Mouse (Mus musculus): Measurements from ENCODE around the gene Smc3. TPM values are rescaled to one million over a fixed set of nuclear protein-coding genes. Genes with fewer than 3 reads are reported as not detected.

Smc3 gene
- polyA plus RNA-seq, 1 experiment from 2014 or later = 38.5 TPM

GRCm38 (mm10) chr19:53601363-53601655 is 1.1 kb downstream of the Smc3 start:
- Histone ChIP-seq H3K4me2 (ENCODE audit: low read length) (peak overlapping the region; percentile 85), H3K27ac (replicated peaks in 1 of 2; ENCODE audit: control insufficient read depth in 1 of 2, insufficient read depth in 1 of 2, low read depth in 2 of 2, low read length in 2 of 2) (0 out of 4 replicates have a peak overlapping the region, but pooled peaks of 1 of the 2 experiments have one; percentile 92), H3K4me1 (ENCODE audit: control insufficient read depth in 2 of 2, insufficient read depth in 2 of 2, low read length in 2 of 2) (peaks cover 4 to 15% of the 10 kb centered on the region in 2 experiments), H3K4me3 (ENCODE audit: control insufficient read depth in 1 of 2, insufficient read depth in 1 of 2, low read depth in 1 of 2, low read length in 2 of 2) (peak overlapping the region; percentile 84 to 100), H3K9me3 (ENCODE audit: control insufficient read depth, low read length) (no peaks in the 10 kb centered on the region), H3K36me3 (ENCODE audit: control insufficient read depth, insufficient read depth, low read length) (peaks cover 20% of the 10 kb centered on the region), H3K27me3 (ENCODE audit: control insufficient read depth, insufficient read depth, low read length) (no peaks in the 10 kb centered on the region), H3K9ac (ENCODE audit: low read length) (peak overlapping the region; percentile 97)
- no peak for ATAC-seq (ENCODE audit: insufficient number of reproducible peaks, insufficient read depth, low FRiP score, low read depth)
- 10% methylated on average over 11 of the region's 11 CpGs for WGBS

GRCm38 (mm10) chr19:53608921-53609320 is 8.7 kb downstream of the Smc3 start:
- H3K9ac ChIP-seq (ENCODE audit: low read length) = no peak overlapping the region

DNA sequence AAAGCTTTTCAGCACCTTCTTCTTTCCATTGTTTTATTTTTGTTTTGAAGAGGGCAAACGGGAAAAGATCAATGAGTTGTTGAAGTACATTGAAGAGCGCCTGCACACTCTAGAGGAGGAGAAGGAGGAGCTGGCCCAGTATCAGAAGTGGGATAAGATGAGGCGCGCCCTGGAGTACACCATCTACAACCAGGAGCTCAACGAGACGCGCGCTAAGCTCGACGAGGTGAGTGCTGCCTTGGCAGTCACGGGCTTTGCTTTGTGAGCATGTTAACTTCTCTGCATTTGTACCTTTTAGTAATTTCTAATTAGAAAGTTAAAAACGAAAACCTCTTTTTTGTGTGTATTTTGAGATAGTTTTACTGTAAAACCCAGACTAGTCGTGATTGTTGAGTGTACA is 21.5 kb downstream of the Smc3 start:
- peaks cover 94% of the 10 kb centered on the region for H3K36me3 ChIP-seq (ENCODE audit: control insufficient read depth, insufficient read depth, low read length)
- ATAC-seq (ENCODE audit: insufficient number of reproducible peaks, insufficient read depth, low FRiP score, low read depth) = no peak

More at GRCm38 (mm10) chr19:53608921-53609320, 8.7 kb downstream of the Smc3 start:
- peaks cover 37% of the 10 kb centered on the region for H3K36me3 ChIP-seq (ENCODE audit: control insufficient read depth, insufficient read depth, low read length)
- no peak overlapping the region for H3K27ac ChIP-seq (replicated peaks in 1 of 2; ENCODE audit: control insufficient read depth in 1 of 2, insufficient read depth in 1 of 2, low read depth in 2 of 2, low read length in 2 of 2)
- no peaks in the 10 kb centered on the region for H3K27me3 ChIP-seq (ENCODE audit: control insufficient read depth, insufficient read depth, low read length)
- H3K4me3 ChIP-seq (ENCODE audit: control insufficient read depth in 1 of 2, insufficient read depth in 1 of 2, low read depth in 1 of 2, low read length in 2 of 2) = no peak overlapping the region
- ATAC-seq (ENCODE audit: insufficient number of reproducible peaks, insufficient read depth, low FRiP score, low read depth) = no peak
- no peak overlapping the region for H3K4me2 ChIP-seq (ENCODE audit: low read length)
- H3K4me1 ChIP-seq (ENCODE audit: control insufficient read depth in 2 of 2, insufficient read depth in 2 of 2, low read length in 2 of 2) = peaks cover 2 to 10% of the 10 kb centered on the region in 2 experiments; a peak in 3 of 4 replicates
- no peaks in the 10 kb centered on the region for H3K9me3 ChIP-seq (ENCODE audit: control insufficient read depth, low read length)
- WGBS = 46% methylated on average over 6 of the region's 6 CpGs

DNA sequence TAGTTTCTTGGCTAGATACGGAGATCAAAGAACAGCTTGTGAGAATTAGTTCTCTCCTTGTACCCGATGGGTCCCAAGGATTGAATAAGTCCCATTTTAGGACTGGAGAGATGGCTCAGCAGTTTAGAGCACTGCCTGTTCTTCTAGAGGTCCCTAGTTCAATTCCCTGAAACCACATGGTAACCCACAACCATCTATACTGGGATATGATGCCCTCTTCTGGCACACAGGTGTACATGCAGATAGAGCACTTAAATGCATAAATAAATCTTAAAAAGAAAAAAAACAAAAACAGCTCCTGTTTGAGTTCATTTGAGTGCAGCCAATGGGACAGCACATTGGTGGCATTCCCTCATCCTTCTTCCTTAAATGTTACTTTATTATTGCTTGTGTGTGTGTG is 37.8 kb downstream of the Smc3 start:
- Histone ChIP-seq H3K36me3 (ENCODE audit: control insufficient read depth, insufficient read depth, low read length) (peaks cover 94% of the 10 kb centered on the region), H3K9me3 (ENCODE audit: control insufficient read depth, low read length) (no peaks in the 10 kb centered on the region), H3K9ac (ENCODE audit: low read length) (no peak overlapping the region), H3K27ac (replicated peaks in 1 of 2; ENCODE audit: control insufficient read depth in 1 of 2, insufficient read depth in 1 of 2, low read depth in 2 of 2, low read length in 2 of 2) (no peak overlapping the region), H3K4me2 (ENCODE audit: low read length) (no peak overlapping the region), H3K4me3 (ENCODE audit: control insufficient read depth in 1 of 2, insufficient read depth in 1 of 2, low read depth in 1 of 2, low read length in 2 of 2) (no peak overlapping the region), H3K27me3 (ENCODE audit: control insufficient read depth, insufficient read depth, low read length) (no peaks in the 10 kb centered on the region), H3K4me1 (ENCODE audit: control insufficient read depth in 2 of 2, insufficient read depth in 2 of 2, low read length in 2 of 2) (no peaks in the 10 kb centered on the region)
- WGBS = 91% methylated on average over 2 of the region's 2 CpGs
- no peak for ATAC-seq (ENCODE audit: insufficient number of reproducible peaks, insufficient read depth, low FRiP score, low read depth)

More for the DNA sequence above, 21.5 kb downstream of the Smc3 start:
- H3K4me1 ChIP-seq (ENCODE audit: control insufficient read depth in 2 of 2, insufficient read depth in 2 of 2, low read length in 2 of 2) = no peaks in the 10 kb centered on the region
- H3K9ac ChIP-seq (ENCODE audit: low read length) = no peak overlapping the region
- no peak overlapping the region for H3K27ac ChIP-seq (replicated peaks in 1 of 2; ENCODE audit: control insufficient read depth in 1 of 2, insufficient read depth in 1 of 2, low read depth in 2 of 2, low read length in 2 of 2)
- H3K4me2 ChIP-seq (ENCODE audit: low read length) = no peak overlapping the region
- 79% methylated on average over 13 of the region's 13 CpGs for WGBS
- H3K27me3 ChIP-seq (ENCODE audit: control insufficient read depth, insufficient read depth, low read length) = no peaks in the 10 kb centered on the region
- H3K4me3 ChIP-seq (ENCODE audit: control insufficient read depth in 1 of 2, insufficient read depth in 1 of 2, low read depth in 1 of 2, low read length in 2 of 2) = no peak overlapping the region
- H3K9me3 ChIP-seq (ENCODE audit: control insufficient read depth, low read length) = no peaks in the 10 kb centered on the region

DNA sequence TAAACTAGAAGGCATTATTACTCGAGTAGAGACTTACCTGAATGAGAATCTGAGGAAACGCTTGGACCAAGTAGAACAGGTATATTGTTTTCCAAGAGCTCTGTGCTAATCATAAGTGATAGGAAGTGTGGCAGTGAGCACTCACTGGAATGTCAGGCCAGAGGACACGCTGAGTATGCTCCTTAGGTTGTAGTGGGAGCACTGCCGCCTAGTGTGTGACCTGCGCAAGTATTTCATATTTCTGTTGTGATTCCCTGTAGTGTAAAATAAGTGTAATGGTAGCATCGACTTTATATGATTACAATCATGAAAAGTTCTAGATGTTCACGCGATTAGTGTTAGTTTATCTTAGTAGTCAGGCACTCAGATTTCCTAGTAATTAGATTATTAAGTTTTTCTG is 38.5 kb downstream of the Smc3 start:
- no peak overlapping the region for H3K27ac ChIP-seq (replicated peaks in 1 of 2; ENCODE audit: control insufficient read depth in 1 of 2, insufficient read depth in 1 of 2, low read depth in 2 of 2, low read length in 2 of 2)
- H3K9ac ChIP-seq (ENCODE audit: low read length) = no peak overlapping the region
- no peak for ATAC-seq (ENCODE audit: insufficient number of reproducible peaks, insufficient read depth, low FRiP score, low read depth)
- H3K4me3 ChIP-seq (ENCODE audit: control insufficient read depth in 1 of 2, insufficient read depth in 1 of 2, low read depth in 1 of 2, low read length in 2 of 2) = no peak overlapping the region
- 84% methylated on average over 8 of the region's 8 CpGs for WGBS
- H3K4me2 ChIP-seq (ENCODE audit: low read length) = no peak overlapping the region
- H3K27me3 ChIP-seq (ENCODE audit: control insufficient read depth, insufficient read depth, low read length) = no peaks in the 10 kb centered on the region
- H3K9me3 ChIP-seq (ENCODE audit: control insufficient read depth, low read length) = no peaks in the 10 kb centered on the region
- peaks cover 94% of the 10 kb centered on the region for H3K36me3 ChIP-seq (ENCODE audit: control insufficient read depth, insufficient read depth, low read length)
- H3K4me1 ChIP-seq (ENCODE audit: control insufficient read depth in 2 of 2, insufficient read depth in 2 of 2, low read length in 2 of 2) = no peaks in the 10 kb centered on the region

GRCm38 (mm10) chr19:53644020-53644595 is 43.9 kb downstream of the Smc3 start:
- Histone ChIP-seq H3K4me3 (ENCODE audit: control insufficient read depth in 1 of 2, insufficient read depth in 1 of 2, low read depth in 1 of 2, low read length in 2 of 2) (no peak overlapping the region), H3K9ac (ENCODE audit: low read length) (no peak overlapping the region), H3K4me1 (ENCODE audit: control insufficient read depth in 2 of 2, insufficient read depth in 2 of 2, low read length in 2 of 2) (peaks cover 3% of the 10 kb centered on the region in 2 experiments; a peak in 3 of 4 replicates), H3K9me3 (ENCODE audit: control insufficient read depth, low read length) (no peaks in the 10 kb centered on the region), H3K27ac (replicated peaks in 1 of 2; ENCODE audit: control insufficient read depth in 1 of 2, insufficient read depth in 1 of 2, low read depth in 2 of 2, low read length in 2 of 2) (no peak overlapping the region), H3K36me3 (ENCODE audit: control insufficient read depth, insufficient read depth, low read length) (peaks cover 77% of the 10 kb centered on the region), H3K27me3 (ENCODE audit: control insufficient read depth, insufficient read depth, low read length) (no peaks in the 10 kb centered on the region), H3K4me2 (ENCODE audit: low read length) (no peak overlapping the region)
- ATAC-seq (ENCODE audit: insufficient number of reproducible peaks, insufficient read depth, low FRiP score, low read depth) = no peak
- 80% methylated on average over 9 of the region's 9 CpGs for WGBS

DNA sequence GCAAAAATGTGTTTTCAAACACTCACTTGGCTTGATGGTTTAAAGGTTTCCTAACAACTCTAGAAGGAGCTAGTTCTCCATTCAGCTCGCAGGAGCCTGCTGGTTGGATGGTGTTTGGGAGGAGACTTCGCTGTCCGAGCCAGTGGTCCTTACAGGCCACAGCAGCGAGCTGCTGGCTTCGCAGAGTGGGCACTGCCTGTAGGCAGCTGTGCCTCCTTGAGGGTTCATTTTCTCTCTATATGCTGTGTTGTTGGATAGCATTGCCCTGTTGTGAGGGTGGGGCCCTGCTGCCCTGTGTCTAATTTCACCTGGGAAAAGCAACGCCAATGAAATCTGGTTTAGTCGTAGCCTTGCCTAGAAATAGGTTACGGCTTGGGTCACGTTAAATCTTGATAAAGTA is 47.1 kb downstream of the Smc3 start:
- WGBS = 76% methylated on average over 9 of the region's 9 CpGs
- H3K9me3 ChIP-seq (ENCODE audit: control insufficient read depth, low read length) = no peaks in the 10 kb centered on the region
- H3K27me3 ChIP-seq (ENCODE audit: control insufficient read depth, insufficient read depth, low read length) = no peaks in the 10 kb centered on the region
- H3K4me2 ChIP-seq (ENCODE audit: low read length) = no peak overlapping the region
- no peak overlapping the region for H3K9ac ChIP-seq (ENCODE audit: low read length)
- ATAC-seq (ENCODE audit: insufficient number of reproducible peaks, insufficient read depth, low FRiP score, low read depth) = no peak
- no peak overlapping the region for H3K27ac ChIP-seq (replicated peaks in 1 of 2; ENCODE audit: control insufficient read depth in 1 of 2, insufficient read depth in 1 of 2, low read depth in 2 of 2, low read length in 2 of 2)
- H3K4me3 ChIP-seq (ENCODE audit: control insufficient read depth in 1 of 2, insufficient read depth in 1 of 2, low read depth in 1 of 2, low read length in 2 of 2) = no peak overlapping the region
- H3K36me3 ChIP-seq (ENCODE audit: control insufficient read depth, insufficient read depth, low read length) = peaks cover 45% of the 10 kb centered on the region
- peaks cover 9 to 16% of the 10 kb centered on the region in 2 experiments for H3K4me1 ChIP-seq (ENCODE audit: control insufficient read depth in 2 of 2, insufficient read depth in 2 of 2, low read length in 2 of 2)

DNA sequence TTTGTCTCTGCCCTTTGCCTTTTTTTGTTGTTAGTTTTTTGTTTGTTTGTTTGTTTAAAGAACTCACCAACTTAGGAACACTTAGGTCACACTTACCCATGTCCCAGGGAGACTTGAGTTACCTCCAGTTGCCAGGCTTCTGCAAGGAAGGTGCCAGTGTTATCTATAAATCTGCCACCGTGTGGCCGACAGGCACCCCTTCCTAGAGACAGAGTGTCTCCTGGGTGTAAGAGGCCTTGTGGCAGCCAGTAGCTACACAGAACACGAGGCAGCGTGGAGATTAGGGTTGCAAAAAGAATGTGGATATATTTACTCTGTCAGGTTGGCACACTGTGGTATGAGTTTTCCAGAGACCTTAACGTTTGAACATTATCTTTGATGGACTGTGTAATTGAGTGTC is 47.9 kb downstream of the Smc3 start:
- Histone ChIP-seq H3K4me3 (ENCODE audit: control insufficient read depth in 1 of 2, insufficient read depth in 1 of 2, low read depth in 1 of 2, low read length in 2 of 2) (no peak overlapping the region), H3K27ac (replicated peaks in 1 of 2; ENCODE audit: control insufficient read depth in 1 of 2, insufficient read depth in 1 of 2, low read depth in 2 of 2, low read length in 2 of 2) (peak overlapping the region; percentile 11 to 27; a peak in 2 of 4 replicates), H3K27me3 (ENCODE audit: control insufficient read depth, insufficient read depth, low read length) (no peaks in the 10 kb centered on the region), H3K36me3 (ENCODE audit: control insufficient read depth, insufficient read depth, low read length) (peaks cover 41% of the 10 kb centered on the region), H3K4me1 (ENCODE audit: control insufficient read depth in 2 of 2, insufficient read depth in 2 of 2, low read length in 2 of 2) (peaks cover 17 to 23% of the 10 kb centered on the region in 2 experiments), H3K4me2 (ENCODE audit: low read length) (no peak overlapping the region), H3K9me3 (ENCODE audit: control insufficient read depth, low read length) (no peaks in the 10 kb centered on the region), H3K9ac (ENCODE audit: low read length) (no peak overlapping the region)
- 23% methylated on average over 5 of the region's 5 CpGs for WGBS
- no peak for ATAC-seq (ENCODE audit: insufficient number of reproducible peaks, insufficient read depth, low FRiP score, low read depth)
